Mouse (Mus musculus): Measurements from ENCODE around the gene Crim1.

GRCm38 (mm10) chr17:78246634-78247383, 46.8 kb downstream of the Crim1 start:
- no peak for TF ChIP-seq GATA1 (IDR thresholded peaks at IDR 0.05; ENCODE audit: borderline replicate concordance, low read length)
- no peak for TF ChIP-seq FLI1 (IDR thresholded peaks at IDR 0.05; ENCODE audit: low read length)
